Mouse (Mus musculus) macrophage (primary cell): ENCODE measurements around the gene Insrr. TPM values are rescaled to one million over a fixed set of nuclear protein-coding genes. Genes with fewer than 3 reads are reported as not detected.

ENCODE experiments used
- polyA plus RNA-seq: library from polyadenylated mRNA; stranded (reverse); fragments of 250-400 nt; gene quantifications from 3 replicates; pipeline ENCODE4 v1.2.4, GENCODE M21; 2018; ENCODE audit warnings: inconsistent platforms

Insrr gene
- polyA plus RNA-seq, 1 experiment from 2014 or later: not detected

Other genes with a start within 250 kb of the Insrr start
- gene Arhgef11, start 179.4 kb upstream of the Insrr start, polyA plus RNA-seq: 14.9 to 17.3 TPM (median 17.2 TPM) in 3 replicates
- gene Lrrc71, start 48.3 kb upstream of the Insrr start, polyA plus RNA-seq: 0.22 TPM in 1 of 3 replicates, not detected in the others
- not detected in 3 replicates for gene Ntrk1, start 1.8 kb upstream of the Insrr start, polyA plus RNA-seq
- 0.07 to 0.30 TPM in 2 of 3 replicates, not detected in the other for gene Pear1, start 27.4 kb downstream of the Insrr start, polyA plus RNA-seq
- gene Sh2d2a, start 49.8 kb downstream of the Insrr start, polyA plus RNA-seq: not detected in 3 replicates
- gene Prcc, start 88.7 kb downstream of the Insrr start, polyA plus RNA-seq: 21.8 to 30.4 TPM (median 26.0 TPM) in 3 replicates
- gene Hdgf, start 109.4 kb downstream of the Insrr start, polyA plus RNA-seq: 101 to 165 TPM (median 143 TPM) in 3 replicates
- 54.3 to 77.0 TPM (median 59.3 TPM) in 3 replicates for gene Mrpl24, start 122.6 kb downstream of the Insrr start, polyA plus RNA-seq
- 14.0 to 16.8 TPM (median 14.2 TPM) in 3 replicates for gene Isg20l2, start 133.4 kb downstream of the Insrr start, polyA plus RNA-seq
- 6.4 to 10.6 TPM (median 7.0 TPM) in 3 replicates for gene Rrnad1, start 133.8 kb downstream of the Insrr start, polyA plus RNA-seq
- gene Crabp2, start 151.7 kb downstream of the Insrr start, polyA plus RNA-seq: not detected in 3 replicates
- 0.35 to 2.8 TPM (median 2.5 TPM) in 3 replicates for gene Nes, start 174.1 kb downstream of the Insrr start, polyA plus RNA-seq
- gene Bcan, start 203.3 kb downstream of the Insrr start, polyA plus RNA-seq: not detected in 3 replicates
- not detected in 3 replicates for gene Hapln2, start 230.6 kb downstream of the Insrr start, polyA plus RNA-seq
- gene Gpatch4, start 246.2 kb downstream of the Insrr start, polyA plus RNA-seq: 6.3 to 30.7 TPM (median 19.6 TPM) in 3 replicates